Mouse (Mus musculus) retina, embryonic 14.5 days (tissue): ENCODE data around the gene Nup62.

Experiments used
- DNase-seq: peaks from one replicate; pipeline ENCODE4 v3.0.0-alpha.2; 2015; ENCODE audit warnings: low spot score

The Nup62 gene

DNA sequence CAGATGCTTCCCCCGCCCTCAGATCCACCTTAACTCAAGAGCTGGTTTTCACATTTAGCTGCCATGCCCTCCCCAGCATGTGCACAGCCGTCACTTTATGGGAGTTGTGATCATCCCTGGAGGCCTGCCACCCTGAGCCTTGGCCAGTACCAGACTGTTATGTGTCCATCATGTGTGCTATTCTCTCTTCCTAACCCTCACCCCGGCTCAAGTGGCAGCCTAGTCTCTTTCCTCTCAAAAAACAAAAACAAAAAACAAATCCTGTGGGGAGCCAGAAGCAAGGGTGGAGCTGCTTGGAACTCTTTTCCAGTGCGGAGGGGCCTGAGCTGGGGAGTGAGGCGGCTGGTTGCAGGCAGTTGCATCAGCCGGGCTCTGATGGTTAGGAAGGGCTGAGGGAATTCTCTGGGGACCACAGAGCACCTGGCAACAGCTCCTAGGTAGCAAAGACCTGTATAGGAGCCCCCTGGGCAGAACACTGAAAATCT, 2.9 kb downstream of the Nup62 start:
- peak; percentile 67 for DNase-seq

DNA sequence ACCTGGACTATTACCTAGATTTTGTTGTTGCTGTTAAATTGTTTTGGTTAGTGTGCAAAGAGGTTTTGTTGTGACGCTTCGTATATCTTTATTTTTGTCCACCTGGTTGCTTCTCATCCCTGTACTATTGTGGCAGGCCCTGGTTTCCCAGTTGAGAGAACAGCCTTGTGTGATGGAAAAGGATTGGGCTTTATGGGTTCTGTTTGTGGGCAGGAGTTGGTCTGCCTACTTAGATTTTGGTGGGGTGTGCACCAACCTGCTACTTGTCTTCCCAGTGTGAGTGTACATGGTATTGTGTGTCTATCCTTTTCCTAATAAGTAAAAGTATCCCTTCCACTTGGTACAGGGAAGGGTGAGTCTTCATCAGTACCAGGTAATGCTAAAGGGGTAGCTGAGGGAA, 3.5 kb downstream of the Nup62 start:
- no peak for DNase-seq

DNA sequence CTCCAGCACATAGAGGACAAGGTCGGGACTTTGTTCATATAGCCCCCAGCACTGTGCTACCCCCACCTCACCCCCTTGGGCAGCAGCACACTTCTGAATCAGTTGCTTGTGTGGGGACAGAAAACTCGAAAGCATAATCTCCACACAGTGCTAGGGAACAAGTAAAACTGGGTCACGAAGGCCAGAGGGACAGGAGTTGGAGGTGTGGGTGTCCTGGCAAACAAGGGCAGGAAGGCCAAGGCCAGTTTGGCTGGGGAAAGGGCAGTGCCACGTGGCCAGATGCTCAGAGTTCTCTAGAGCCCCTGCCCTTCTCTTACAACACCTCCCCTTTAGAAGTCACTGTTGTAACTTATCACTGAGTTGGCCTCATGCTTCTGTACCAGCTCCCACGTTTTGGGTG, 4.0 kb downstream of the Nup62 start:
- no peak for DNase-seq

DNA sequence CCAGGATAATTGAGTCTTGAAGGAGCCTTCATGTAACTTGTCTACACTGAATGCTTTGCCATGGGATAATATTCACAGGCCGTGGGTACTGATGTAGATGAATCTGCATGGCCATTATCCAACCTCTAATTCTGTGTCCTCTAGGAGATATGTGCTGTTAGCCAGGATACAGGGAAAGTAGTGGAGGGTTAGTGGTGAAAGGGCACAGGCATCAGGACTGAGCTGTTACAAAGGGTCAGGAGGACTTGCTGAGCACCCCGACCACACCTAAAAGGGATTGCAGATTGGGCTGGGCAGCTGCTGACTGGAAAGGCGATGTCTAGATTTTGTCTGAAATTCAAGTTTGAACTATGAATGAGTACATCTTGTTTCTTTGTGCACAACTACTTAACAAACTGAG, 4.6 kb downstream of the Nup62 start:
- no peak for DNase-seq

DNA sequence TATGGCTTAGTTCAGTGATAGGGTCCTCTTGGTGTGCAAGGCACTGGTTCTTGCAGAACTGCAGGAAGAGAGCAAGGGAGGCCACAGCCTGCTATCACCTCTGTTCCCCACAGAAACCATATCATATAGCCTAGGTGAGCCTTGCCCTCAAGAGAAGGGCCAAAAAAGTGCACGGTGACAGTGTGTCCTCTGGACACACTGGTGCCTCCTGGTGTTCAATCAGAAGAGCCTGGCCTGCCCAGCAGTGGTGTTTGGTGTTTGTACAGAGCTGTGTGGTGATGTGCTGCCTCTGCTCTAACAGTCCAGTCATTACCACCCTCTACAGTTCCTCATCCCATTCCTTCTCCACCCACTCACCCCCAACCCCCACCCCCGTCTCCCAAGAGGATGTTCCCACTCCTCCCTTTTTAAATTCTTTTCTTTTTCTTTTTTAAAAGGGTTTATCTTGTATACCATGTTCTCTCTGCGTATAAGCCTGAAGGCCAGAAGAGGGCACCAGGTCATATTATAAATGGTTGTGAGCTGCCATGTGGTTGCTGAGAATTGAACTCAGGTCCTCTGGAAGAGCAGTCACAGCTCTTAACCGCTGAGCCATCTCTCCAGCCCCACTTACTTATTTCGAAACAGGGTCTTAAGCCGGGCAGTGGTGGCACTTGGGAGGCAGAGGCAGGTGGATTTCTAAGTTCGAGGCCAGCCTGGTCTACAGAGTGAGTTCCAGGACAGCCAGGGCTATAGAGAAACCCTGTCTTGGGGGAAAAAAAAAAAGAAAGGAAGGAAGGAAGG, 6.0 kb downstream of the Nup62 start:
- no peak for DNase-seq

DNA sequence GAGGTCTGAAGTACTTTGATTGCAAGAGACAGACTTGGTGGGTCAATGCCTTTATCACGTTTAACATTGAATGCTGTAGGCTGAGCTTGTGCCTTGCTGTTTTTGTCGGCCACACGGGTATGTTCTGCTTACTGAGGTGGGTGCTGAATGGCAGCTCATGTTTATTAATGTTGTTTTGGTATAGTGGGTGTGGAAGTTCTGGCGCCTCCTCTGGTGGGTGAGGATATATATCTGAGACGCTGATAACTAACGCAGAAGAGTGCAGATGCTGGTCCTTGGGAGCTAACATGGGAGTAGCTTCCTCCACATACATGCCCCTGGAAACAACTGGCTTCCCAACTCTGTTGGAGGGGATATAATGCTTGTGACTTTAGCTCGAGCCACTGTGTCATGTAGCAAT, 7.5 kb downstream of the Nup62 start:
- no peak for DNase-seq

DNA sequence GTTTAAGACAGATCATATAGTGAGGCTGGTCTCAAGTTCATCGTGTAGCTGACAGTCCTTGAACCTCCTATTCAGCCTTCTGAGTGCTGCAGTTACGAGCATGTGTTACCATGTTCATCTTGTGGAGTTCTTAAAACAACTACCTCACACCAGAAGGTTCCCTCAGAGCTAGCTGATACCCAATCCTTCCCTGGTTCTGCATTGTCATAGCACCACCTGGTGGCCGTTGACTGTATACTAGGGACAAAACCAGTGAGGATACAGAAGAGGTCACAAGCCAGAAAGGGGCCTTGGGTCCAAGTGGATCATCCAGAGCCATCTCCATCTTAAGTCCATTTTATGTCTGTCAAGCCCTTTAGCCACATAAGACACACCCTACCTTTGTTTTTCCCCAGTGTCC, 9.0 kb downstream of the Nup62 start:
- DNase-seq, result peak; percentile 85

DNA sequence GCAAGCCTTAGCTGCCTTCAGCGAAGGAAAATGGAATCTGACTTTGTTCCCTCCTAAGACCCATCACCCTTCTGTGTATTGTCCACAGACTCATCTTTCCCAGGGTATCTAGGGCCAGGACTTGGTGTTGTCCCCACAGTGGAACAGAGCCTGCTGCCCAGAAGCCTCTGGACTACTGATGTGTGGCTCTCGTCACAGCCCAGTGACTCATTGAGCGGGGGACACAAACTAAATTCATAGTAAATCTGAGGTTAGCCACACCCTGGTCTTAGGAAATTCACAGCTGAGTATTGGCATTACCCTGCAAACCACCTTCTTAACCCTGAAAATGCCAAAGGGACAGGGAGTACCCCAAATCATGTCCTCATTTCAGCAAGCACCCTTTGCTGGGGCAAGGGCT, 10.9 kb downstream of the Nup62 start:
- DNase-seq, result no peak

DNA sequence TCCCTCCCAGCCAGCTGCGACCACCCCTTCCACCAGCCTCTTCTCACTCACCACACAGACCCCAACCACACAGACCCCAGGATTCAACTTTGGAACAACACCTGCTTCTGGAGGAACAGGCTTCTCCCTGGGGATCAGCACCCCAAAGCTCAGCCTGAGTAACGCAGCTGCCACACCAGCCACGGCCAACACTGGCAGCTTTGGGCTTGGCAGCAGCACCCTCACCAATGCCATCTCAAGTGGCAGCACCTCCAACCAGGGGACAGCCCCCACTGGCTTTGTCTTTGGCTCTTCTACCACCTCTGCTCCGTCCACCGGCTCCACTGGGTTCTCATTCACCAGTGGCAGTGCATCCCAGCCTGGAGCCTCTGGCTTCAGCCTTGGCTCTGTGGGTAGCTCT, 12.8 kb downstream of the Nup62 start:
- DNase-seq, result no peak

DNA sequence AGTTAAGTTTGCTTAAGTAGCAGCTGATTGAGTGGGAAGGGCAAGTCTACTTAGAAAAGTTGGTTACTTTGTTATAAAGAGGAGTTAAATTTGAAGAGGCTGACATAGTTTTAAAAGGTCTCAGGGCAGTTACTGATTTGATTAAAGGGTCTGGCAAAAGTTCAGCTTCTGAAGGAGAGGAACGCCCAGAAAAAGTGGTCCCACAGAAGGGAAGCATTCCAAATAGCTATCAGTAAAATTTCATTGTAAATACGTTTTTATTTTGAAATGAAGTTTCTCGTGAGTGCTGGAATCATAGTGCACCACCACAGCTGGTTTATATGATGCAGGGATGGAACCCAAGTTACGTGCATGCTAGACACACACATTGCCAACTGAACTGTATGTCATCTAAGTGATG, 16.9 kb downstream of the Nup62 start:
- DNase-seq, result no peak

DNA sequence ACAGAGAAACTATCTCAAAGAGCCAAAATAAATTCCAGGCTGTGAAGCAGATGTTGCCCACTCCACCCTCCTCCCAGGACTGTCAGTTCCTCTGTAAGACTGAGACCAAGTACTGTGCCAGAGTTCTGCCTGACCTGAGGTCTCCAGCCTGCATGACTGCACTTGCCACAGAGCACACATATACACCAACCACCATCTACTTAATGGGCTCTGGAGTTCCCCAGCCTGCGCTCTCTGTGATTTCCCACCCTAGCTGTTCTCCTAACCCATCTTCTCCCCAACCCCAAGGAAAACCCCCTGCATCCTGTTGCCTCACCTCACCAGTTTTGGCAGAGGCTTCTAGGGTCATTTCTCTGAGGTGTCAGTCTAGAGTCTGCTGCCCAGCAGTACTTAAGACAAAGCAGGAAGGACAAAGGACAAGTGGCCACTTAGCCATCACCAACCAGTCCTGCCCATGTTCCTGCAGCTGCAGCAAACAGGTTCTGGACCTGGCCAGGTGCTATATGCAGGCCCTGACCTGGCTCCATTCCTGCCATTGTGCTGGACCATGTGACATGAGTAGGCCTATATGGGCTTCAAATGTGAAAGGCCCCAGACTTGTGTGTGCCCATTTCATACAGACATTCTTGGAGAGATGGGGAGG, 19.6 kb downstream of the Nup62 start:
- no peak for DNase-seq

DNA sequence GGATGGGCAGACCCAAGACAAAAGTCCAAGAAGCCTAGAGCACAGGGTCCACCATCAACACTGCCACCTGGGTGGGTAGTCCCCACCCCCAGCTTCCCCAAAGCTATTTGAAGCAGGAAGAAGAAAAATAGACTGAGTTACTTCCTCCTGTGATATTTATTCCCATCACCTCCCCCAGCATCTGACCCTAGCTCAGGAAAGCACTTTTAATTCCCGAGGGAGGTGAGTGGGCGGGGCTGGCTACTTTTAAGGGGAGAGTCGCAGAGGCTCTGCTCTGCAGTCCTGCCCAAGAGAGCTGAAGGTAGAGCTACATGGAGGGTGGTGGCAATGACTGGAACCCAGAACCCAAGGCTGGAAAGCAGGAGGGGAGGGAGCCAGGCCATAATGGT, 20.1 kb downstream of the Nup62 start:
- DNase-seq, result no peak

DNA sequence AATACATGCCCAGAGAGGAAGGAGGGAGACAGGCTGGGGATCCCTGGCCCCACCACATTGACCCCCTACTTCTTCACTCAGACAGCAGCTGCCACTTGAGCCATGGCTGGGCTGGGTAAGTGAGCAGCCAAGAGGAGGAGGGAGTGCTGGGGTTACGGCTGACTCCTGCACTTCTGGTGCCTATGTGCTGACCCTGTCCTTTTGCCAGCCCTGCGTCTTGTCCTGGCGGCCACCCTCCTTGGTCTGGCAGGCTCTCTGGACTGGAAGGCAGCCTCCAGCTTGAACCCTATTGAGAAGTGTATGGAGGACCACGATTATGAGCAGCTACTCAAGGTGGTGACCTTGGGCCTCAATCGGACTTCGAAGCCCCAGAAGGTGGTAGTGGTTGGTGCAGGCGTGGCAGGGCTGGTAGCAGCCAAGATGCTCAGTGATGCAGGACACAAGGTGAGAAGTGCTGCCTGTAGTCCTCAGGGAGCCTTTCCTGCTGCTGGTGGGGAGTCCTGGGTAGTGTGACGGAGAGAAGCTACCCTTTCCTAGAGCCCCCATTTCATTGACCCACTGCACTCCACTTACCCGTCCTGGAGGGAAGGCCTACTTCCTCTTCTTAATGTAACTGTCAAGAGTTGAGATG, 20.6 kb downstream of the Nup62 start:
- no peak for DNase-seq

DNA sequence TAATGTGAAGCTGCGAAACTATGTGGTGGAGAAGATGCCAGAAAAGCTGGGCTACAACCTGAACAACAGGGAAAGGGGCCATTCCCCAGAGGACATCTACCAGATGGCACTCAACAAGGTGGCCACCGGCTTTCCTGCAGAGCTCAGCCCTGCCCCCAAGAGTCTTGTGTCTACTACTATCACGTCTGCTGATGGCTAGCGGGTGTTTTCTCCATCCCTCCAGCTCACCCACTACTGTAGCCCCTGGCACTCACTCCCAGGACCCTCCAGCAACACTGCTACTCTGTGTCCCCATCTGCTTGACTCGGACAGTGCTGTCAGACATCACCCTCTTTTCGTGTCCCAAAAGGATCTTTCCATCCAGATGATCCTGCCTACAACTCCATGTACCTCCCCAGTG, 22.2 kb downstream of the Nup62 start:
- no peak for DNase-seq

DNA sequence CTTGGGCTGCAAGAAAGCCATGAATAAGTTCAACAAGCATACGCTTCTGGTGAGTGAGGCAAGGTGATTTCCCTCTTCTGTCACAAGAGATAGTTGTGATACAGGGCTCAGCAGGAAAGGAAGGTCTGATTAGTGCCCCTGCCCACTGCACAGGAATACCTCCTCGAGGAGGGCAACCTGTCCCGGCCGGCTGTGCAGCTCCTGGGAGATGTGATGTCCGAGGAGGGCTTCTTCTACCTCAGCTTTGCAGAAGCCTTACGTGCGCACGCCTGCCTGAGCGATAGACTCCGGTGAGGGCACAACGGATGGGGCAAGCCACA, 23.2 kb downstream of the Nup62 start:
- DNase-seq, result no peak

DNA sequence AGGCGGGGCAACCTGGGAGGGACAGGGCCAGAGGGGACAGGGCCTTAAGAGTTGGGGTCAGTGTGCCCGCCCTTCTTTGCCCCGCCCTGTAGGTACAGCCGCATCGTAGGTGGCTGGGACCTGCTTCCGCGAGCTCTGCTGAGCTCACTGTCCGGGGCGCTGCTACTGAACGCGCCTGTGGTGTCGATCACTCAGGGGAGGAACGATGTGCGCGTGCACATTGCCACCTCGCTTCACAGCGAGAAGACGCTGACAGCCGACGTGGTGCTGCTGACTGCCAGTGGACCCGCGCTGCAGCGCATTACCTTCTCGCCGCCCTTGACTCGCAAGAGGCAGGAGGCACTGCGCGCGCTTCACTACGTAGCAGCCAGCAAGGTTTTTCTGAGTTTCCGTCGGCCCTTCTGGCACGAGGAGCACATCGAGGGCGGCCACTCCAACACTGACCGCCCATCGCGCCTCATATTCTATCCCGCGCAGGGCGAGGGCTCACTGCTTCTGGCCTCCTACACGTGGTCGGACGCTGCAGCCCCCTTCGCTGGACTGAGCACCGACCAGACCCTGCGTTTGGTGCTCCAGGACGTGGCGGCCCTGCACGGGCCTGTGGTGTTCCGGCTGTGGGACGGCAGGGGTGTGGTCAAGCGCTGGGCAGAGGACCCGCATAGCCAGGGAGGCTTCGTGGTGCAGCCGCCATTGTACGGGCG, 23.8 kb downstream of the Nup62 start:
- DNase-seq, result peak; percentile 37

DNA sequence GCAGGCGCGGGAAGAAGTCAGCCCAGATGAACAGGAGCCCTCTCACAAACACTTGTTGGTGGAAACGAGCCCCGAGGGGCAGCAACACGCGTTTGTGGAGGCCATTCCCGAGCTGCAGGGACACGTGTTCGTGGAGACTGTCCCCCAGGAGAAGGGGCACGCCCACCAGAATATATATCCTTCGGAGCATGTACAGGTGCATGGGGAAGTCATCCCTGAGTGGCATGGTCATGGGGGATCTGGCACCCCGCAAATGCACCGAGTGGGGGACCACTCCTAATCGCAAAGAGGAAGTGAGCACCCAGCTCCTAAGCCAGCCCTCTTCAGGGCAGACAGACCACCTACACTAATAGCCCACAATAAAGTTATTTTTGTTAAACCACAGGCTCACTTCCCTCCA, 24.5 kb downstream of the Nup62 start:
- no peak for DNase-seq

DNA sequence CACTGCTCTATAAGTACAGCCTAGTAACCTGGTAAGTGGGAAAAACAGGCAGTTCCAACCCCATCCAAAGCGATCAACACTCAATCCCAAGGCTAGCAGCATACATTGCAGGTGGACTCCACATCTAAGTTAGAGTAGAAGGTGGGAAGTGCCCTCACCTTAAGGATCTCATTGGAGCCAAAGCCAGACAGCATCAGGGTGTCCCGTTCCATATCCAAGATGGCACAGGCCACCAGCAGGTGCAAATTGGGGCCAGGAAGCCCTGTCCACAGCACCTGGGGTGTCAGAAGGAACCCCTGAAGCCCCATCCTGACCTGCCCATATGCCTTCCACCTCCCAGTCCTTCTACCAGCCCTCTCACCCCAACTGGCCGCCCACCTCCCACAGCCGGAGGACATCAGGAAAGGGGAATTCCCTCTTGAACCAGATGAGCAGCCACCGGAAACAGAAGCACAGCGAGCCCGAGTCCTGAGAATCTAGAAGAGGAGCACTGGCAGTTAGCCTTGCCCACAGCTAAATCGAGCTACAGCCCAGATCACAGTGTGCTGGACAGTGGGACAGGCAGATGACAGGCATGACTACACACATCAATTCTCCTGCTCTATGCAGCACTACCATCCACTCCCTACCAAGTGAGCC, 26.1 kb downstream of the Nup62 start:
- DNase-seq, result no peak

DNA sequence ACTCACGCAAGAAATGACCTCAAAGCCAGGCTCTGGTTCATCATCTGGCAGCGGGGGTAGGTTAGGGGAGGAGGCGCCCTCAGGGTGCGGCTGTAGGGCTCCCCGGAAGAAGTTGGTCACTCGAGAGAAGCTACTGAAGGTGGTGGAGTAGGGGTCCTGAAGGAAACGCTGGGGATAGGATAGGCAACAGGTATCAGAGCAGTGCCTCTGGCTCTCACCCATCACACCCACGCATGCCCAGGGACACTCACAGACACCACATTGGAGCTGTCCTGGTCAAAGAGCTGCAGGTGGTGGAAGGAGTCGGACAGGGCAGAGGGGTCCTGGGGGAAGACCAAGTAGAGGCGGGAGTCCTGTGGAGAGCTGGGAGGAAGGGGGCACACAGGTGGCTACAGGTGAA, 29.1 kb downstream of the Nup62 start:
- DNase-seq, result no peak

DNA sequence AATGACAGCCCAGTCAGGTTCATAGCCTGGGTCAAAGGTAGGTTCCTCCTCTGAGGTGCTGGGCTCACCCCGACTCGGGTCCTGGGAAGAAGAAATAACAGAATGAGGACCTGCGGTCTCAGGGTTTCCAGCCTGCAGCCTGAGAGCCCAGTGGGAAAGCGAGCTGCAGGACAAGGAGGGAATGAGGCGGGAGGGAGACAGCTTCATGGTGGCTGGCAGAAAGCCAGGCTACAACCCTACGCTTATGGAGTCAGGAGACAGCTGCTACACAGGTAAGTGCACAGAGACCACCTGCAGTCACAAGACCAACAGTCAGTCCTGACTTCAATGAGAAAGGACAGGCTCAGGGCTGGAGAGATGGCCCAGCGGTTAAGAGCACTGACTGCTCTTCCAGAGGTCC, 30.9 kb downstream of the Nup62 start:
- no peak for DNase-seq

DNA sequence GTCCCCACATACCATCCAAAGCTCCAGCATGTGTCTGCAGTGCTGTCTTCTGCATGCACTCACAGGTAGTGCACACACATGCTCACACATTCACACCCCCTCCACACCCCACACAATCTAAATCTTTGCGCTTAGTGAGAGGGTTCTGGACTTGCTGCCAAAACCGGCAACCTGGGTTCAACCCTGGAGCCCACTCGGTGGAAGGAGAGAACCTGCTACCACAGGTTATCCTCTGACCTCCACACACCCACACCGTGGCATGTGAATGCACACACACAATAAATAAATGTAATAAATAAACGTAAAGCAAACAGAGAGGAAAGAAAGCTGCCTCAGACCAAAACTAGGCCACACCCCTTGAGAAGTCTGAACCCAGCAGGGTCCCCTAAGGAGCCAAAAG, 31.9 kb downstream of the Nup62 start:
- DNase-seq, result no peak
